Mouse (Mus musculus) lung, postnatal 10 days (tissue): Measurements from ENCODE around the gene 9130019O22Rik.

Experiments used
- DNase-seq: peaks from one replicate; pipeline ENCODE4 v3.0.0; 2021

The 9130019O22Rik gene

GRCm38 (mm10) chr7:127337636-127338035 is 49.3 kb downstream of the 9130019O22Rik start:
- no peak for DNase-seq

- DNase-seq: no peak
Observed at GRCm38 (mm10) chr7:127335604-127336003, 51.4 kb downstream of the 9130019O22Rik start.

GRCm38 (mm10) chr7:127333240-127333639 is 53.7 kb downstream of the 9130019O22Rik start:
- DNase-seq: no peak
